Mouse (Mus musculus) ES-E14 (cell line): ENCODE data around the gene Zfp141.

Experiments
- CHD2 ChIP-seq: IDR thresholded peaks from 2 replicates; pipeline ENCODE4 v1.6.1; 2014; ENCODE audit warnings: mild to moderate bottlenecking, low read depth, low read length, inconsistent platforms
- ZC3H11A ChIP-seq: IDR thresholded peaks from 2 replicates; pipeline ENCODE4 v1.6.1; 2012; ENCODE audit warnings: low read depth, mild to moderate bottlenecking, inconsistent platforms, low read length, borderline replicate concordance

DNA sequence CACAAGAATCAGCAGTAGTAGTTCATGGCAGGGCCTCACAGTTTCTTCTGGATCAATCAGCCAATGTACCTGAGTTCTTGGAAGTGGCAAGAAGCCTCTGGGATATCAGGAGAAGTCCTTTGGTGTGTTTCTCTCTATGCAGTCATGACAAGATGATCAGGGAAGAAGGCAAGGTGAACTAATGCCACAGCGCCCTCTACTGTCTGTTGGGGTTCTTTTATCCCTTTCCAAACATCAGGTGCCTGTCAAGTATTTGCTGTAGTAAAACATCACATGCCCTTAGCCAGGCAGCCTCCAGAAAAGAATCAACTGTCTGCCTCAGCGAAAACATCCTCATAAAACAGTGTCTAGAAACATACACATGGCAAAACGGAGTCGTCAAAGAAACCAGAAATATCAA lies 50.9 kb downstream of the Zfp141 start:
- TF ChIP-seq ZC3H11A = peak; percentile 61; the same call in 1 of the 2 replicates
- no peak for TF ChIP-seq CHD2
